Mouse (Mus musculus) testis, postnatal 10 days (tissue): ENCODE results near the gene Prdx2.

Experiments used
- DNase-seq: peaks from one replicate; pipeline ENCODE4 v3.0.0; 2021; ENCODE audit warnings: low spot score

Prdx2 gene

DNA sequence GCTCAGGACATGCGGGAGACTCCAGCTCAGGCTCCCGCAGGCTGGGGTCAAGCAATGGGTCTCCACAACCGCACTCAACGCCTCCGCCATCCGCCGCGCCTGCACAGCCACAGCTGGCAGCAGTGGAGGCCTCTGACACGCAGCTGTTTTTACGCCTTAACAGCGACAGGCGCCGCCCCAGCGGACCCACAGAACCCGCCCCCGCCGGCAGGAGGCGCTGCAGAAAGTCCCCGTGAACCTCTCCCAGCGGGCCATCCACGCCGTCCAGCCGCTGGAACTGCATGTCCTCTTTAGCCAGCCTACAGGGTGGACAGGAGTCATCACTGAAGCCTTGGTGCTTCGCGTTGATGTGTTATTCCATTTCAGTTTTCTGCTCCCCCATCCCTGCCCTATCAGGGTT is 38.3 kb downstream of the Prdx2 start:
- DNase-seq: peak; percentile 79

DNA sequence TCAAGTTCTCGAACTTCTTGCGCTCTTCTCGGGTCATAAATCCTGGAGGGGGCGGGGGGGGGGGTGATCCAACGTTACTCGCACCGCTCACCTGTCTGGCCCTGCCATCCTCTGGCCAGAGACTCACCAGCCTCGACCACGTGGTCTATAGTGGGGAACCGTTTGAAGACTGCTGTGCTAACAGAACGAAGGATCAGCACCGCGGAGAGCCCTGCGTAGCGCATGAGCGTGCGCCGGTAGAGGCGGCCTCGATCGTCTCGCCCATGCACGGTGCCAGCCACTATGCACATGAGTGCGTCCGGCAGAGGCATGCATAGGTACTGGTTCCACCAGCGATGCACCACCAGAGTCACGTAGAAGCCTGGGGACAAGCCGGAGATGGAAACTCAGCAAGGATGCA is 41.9 kb downstream of the Prdx2 start:
- DNase-seq: no peak

DNA sequence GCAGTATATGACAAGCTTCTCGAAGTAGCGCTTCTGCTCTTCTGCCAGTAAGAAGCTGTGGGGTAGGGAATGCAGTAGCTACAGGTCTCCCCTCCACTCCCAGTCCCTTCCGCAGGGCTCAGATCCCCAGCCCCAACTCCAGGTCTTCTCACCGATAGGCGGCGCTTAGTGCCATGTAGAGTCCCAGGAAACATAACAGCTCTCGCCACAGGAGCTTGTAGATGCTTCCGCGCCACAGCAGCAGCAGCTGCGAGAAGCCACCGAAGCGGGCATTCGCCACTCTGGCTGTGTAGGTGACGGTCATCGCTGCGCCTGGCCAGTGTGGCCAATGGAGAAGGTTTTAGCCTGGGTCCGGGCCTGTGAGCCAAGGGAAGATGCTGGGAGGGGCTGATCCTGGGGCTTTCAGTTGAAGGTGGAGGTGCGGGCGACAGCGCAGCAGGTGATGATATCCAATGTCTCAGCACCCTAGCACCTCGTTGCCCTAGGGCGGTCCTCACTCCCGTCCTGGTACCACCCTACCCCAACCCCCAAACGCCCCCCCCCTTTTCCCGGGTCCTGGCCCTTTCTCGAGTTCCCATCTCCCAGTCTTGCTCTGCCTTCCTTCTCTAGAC is 43.9 kb downstream of the Prdx2 start:
- DNase-seq: peak; percentile 80

DNA sequence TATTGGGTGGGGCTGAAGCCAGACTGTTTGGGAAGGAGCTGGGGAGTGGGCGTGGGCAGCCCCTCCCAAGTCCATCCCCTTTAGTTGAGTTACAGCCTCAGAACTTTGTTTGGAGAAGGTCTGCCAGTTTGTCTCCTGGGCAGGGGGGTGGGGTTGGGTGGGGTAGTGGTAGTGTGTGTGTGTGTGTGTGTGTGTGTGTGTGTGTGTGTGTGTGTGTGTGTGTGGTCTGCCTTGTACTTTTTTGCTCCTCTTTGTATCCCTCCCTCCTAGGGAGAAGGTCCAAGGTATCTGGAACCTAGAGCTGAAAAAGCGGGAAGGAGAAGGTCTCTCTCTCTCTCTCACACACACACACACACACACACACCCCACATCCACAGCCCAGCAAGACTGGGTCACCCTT is 45.0 kb downstream of the Prdx2 start, which contains the start of gene Best2:
TSS of gene Best2 (minus strand) at position 101 of the 400 bp plus-strand sequence.
- no peak for DNase-seq

DNA sequence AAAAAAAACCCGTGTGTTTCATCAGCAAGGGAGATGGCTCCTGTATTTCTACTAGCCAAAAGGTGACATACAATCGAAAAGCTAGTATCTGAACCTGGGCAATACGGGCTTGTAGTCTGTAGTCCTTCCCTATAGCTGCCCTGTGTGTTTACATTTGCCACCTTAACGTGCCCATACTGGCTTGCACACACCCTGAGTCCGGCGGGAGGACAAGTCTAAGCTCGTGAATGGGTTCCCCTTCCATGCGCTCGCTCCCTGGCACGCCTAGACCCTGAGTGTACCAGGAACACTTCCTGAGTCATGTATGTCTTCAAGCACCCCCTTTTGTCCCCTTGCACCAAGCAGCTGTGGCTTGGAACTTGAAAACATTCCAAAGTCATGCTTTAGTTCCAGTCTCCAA is 47.3 kb downstream of the Prdx2 start:
- no peak for DNase-seq

DNA sequence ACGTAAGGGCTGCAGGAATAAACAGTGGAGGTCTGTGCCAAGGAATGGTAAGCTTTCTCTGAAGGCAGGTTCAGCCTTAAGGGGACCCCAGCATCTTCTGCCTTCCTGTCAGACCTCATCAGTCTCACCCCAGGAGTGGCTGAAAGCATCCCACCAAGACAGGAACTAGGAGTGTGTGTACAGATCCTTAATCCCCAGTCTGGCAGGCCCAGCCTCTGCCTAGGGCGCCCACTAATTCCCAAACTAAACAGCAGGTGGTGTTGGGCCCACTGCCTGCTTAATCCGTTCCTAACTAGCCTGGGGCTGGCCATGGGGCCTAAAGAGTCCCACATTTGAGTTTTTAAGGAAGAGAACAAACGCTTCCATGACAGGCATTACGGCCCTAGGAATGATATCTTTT is 47.8 kb downstream of the Prdx2 start:
- DNase-seq: no peak

DNA sequence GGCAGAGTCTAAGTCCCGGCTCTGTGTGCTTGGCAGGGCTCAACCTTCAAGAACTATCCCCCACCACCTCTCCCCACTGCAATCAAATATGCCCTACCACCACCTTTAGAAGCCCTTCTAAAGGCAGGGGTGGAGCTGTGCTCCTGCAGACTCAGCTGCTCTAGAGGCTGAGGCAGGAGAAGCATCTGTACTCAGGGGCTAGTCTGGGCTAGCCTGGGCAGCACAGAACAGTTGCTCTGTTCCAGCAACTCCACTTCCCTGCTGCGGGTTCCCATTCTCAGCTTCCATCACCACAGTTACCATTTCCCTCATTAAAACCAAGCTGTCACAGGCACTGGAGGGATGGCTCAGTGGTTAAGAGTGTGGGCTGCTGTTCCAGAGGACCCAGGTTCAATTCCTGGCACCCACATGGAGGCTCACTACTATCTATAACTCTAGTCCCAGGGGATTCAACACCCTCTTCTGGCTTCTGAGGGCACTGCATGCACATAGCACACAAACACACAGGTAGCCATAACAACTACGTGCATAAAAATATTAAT is 52.2 kb downstream of the Prdx2 start:
- DNase-seq: no peak

DNA sequence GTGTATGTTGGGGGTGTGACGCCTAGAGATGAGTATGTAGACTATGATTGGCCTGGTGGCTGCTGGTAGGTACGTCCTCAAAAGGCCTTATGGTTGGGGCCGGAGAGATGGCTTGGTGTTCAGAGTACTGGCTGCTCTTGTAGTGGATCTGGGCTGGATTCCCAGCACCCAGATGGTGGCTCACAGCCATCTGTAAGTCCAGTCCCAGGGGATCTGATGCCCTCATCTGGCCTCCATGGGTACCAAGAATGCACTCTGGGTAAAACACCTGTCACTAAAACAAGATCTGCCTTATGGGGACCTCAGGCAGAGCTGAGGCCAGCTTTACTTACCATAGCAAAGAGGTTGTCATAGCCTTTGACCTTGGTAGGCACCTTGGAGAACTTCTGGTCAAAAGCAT is 54.5 kb downstream of the Prdx2 start:
- DNase-seq: no peak
